Mouse (Mus musculus) gastrocnemius, adult 2 months (tissue): ENCODE results near the gene Mtfp1. TPM values are rescaled to one million over a fixed set of nuclear protein-coding genes. Genes with fewer than 3 reads are reported as not detected.
"Not testable (repeated sequence)": the region's sequence is repeated elsewhere in the genome, so short reads cannot be mapped to it uniquely, and the experiment has no call there.

Source experiments
- DNase-seq: peaks from one replicate; pipeline ENCODE4 v3.0.0; 2022
- H3K27ac ChIP-seq: fragments of 200-600 bp; 2 replicates; pipeline ENCODE4 v1.8.1; 2022; ENCODE audit warnings: mild to moderate bottlenecking
- H3K4me3 ChIP-seq: fragments of 200-600 bp; 2 replicates; pipeline ENCODE4 v1.8.1; 2022; ENCODE audit warnings: mild to moderate bottlenecking, moderate library complexity
- CTCF ChIP-seq: fragments of 200-600 bp; IDR thresholded peaks from 2 replicates; pipeline ENCODE4 v1.8.1; 2022; ENCODE audit warnings: antibody characterized with exemption, mild to moderate bottlenecking, moderate library complexity
- intact Hi-C: fragments of 180-260 bp; cut with DNase I; formaldehyde crosslinking; loops from one replicate; pipeline ENCODE4 v1.15.1; 2025
- total RNA-seq, 2 experiments: library from RNA; stranded (reverse); gene quantifications; 2 replicates each; pipeline ENCODE4 v1.2.3; 2021

Mtfp1 gene
- total RNA-seq, 2 experiments from 2014 or later, result 38.9 to 72.9 TPM

DNA sequence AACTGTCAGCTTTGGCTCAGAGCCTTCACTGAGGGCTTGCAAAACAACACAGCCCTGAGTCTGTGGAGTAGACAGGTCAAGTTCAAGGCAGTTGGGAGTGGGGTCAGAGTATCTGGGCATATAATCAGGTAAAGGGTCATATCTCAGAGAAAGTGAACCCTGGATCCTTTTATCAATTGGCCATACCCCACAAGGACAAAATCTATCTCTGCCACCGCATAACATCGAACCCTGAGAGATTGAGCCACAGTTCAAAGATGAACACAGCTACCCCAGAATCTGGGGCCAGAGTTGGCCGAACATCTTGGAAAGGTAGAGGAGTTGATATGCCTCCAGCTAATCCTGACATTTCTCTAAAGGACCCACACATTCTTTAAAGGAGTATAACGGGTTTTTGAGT, 16.8 kb upstream of the Mtfp1 start:
- Histone ChIP-seq H3K27ac (no peak overlapping the region), H3K4me3 (no peak overlapping the region)
- intact Hi-C loops, result no loop called here
- no peak for TF ChIP-seq CTCF
- no peak for DNase-seq

DNA sequence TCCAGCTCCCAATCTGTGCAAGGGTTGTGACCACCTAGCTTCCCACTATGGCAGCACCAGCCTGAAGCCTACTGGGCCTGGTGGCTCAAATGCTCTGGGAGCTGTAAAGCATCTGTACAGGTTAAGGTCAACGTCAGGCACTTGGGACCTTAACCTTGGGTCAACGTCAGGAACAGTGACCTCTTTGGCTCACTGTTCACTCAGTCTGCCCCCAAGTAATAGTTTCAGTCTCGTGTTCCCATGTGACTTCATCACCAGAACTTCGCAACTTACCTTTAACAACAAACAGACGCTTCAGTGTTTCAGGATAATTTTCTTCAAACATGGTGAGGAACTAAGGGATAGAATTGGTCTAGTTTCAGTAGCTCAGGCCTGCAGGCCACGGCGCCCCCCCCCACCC, 13.4 kb upstream of the Mtfp1 start:
- Histone ChIP-seq H3K27ac (no peak overlapping the region), H3K4me3 (no peak overlapping the region)
- TF ChIP-seq CTCF, result no peak
- no peak for DNase-seq
- intact Hi-C loops, result no loop called here

DNA sequence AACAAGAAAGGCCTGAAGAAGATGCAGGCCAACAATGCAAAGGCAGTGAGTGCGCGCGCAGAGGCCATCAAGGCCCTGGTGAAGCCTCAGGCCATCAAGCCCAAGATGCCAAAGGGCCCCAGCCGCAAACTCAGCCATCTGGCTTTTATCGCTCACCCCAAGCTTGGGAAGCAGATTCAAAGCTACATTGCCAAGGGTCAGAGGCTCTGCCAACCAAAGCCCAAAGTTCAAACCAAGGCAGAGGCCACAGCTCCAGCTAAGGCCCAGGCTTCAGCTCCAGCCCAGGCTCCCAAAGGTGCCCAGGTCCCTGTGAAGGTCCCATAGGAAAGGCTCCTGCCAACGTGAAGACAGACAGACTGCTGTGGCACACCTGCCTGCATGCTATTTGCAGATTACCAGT, 12.7 kb upstream of the Mtfp1 start:
- DNase-seq, H3K4me3 ChIP-seq, intact Hi-C loops, H3K27ac ChIP-seq: not testable (repeated sequence)

DNA sequence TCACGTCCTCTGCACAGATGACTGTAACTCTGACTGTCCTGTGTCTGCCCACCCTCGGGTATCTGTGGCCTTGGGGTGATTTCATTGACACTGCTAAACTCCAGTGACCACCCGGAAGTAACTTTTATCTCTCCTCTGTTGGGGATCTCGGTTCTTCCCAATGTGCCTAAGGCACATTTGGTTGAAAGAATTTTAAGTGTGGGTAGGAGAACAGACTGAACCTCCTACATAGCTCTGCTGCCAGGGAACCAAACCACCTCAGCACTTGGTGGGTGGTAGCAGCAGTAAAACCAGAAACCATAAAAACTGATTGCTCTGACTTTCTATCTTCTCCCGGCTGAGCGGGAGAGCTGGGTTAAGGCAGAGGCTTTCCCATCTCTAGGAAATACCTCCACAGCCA, 10.2 kb upstream of the Mtfp1 start:
- no peak overlapping the region for H3K4me3 ChIP-seq

DNA sequence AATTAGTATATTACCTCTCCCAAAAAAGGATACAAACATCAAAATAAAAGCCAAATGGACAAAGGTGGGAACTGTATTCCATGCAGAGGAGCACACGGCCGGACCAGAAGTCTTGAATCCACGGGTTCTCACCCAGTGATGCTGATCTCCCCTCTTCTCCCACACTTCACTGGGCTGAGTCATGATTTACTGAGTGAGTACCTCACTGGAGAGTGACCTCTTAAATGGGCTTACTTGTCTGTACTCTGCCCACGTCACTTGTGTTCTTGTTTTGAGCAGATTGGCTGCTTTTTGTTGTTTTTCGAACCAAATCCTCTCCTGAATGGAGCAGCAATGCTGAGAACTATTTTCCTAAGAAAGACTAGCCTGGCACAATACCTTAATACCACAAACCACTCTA, 9.7 kb upstream of the Mtfp1 start:
- intact Hi-C loops, result no loop called here
- DNase-seq, result no peak
- no peak for TF ChIP-seq CTCF
- Histone ChIP-seq H3K4me3 (no peak overlapping the region), H3K27ac (no peak overlapping the region)

More for the DNA sequence above, 10.2 kb upstream of the Mtfp1 start:
- intact Hi-C loops, result no loop called here
- TF ChIP-seq CTCF, result no peak
- DNase-seq, result no peak
- no peak overlapping the region for H3K27ac ChIP-seq

DNA sequence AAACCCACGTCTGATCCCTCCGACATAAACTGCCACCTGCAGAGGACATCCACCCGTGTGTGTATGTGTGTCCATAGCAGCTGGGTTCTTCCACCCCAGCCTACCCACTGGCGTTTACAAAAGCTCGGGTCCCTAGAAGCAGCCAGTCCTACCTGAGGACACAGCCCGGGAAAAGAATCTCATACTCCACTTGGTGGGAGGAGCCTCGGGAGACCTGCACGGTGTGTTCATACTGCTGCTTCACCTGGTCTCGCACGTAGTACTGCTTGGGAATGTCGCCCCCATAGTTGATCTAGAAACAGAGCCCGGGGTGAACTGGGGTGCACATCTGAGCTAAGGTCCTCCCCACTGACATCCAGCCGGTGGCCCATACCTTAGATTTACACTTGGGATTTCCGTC, 8.3 kb upstream of the Mtfp1 start:
- TF ChIP-seq CTCF, result no peak
- DNase-seq, result no peak
- Histone ChIP-seq H3K4me3 (no peak overlapping the region), H3K27ac (no peak overlapping the region)
- intact Hi-C loops, result no loop called here

DNA sequence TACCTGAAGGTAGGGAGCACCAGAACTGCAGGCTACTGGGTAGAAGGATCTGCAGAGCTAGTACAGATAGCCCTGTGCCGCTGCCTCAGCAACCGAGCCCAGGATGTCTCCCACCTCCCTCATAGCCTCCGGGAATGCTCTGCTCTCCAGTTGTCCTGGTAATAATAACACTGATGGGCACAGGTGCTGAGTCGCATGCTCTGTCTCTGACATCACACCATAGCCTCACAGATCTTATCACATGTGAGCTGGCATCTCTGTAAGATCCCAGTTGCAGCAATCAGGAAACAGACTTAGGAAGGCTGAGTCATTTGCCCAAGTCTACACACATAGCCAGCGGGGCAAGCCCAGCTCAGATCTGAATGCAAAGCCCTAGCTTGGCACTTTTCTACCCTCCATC, 6.6 kb upstream of the Mtfp1 start:
- Histone ChIP-seq H3K27ac (no peak overlapping the region), H3K4me3 (no peak overlapping the region)
- intact Hi-C loops, result no loop called here
- TF ChIP-seq CTCF, result no peak
- no peak for DNase-seq

DNA sequence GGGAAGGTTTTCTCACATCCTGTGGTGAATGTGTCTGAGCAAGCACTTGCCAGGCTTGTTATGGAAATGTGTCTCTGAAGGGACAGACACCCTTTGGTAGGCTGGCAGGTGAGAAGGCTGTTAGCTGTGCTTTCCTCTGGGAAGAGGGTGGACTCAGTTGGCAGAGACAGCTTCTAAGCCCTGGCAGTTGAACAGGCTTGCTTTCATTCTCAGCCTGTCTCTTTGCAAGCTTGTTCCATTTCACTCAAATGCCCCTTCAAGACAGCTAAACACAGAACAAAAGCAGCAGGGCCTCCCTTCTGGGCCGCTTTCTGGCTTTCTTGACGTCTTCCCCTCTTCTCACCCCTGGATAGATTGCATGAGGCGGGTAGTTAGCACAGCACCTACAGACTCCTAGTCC, 4.2 kb upstream of the Mtfp1 start:
- Histone ChIP-seq H3K27ac (no peak overlapping the region), H3K4me3 (no peak overlapping the region)
- no peak for DNase-seq
- intact Hi-C loops, result loop anchor here (10.0 kb wide), 1 partner anchor 745 kb away; the partner anchor contains the start of gene Nf2
- TF ChIP-seq CTCF, result no peak

DNA sequence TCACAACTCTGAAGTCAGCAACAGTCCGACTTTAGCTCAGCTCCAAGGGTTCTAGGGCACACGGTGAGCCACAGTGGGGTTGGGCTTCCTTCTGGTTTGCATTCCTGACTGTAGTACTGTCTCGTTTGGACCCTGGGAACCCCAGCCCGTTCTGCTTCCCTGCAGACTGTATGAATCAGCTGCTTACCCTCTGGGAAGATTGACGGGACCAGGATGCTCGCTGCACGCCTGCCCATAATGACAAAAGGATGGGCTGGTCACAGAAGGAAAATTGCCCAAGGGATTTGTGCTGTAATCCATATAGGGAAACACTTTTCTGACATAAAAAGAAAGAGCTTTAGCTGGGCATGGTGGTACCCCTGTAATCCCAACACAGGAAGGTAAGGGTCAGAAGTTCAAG, 3.6 kb upstream of the Mtfp1 start:
- intact Hi-C loops, result loop anchor here (10.0 kb wide), 1 partner anchor 746 kb away; the partner anchor contains the start of gene Nf2
- no peak for DNase-seq
- no peak overlapping the region for H3K4me3 ChIP-seq
- no peak for TF ChIP-seq CTCF
- no peak overlapping the region for H3K27ac ChIP-seq

DNA sequence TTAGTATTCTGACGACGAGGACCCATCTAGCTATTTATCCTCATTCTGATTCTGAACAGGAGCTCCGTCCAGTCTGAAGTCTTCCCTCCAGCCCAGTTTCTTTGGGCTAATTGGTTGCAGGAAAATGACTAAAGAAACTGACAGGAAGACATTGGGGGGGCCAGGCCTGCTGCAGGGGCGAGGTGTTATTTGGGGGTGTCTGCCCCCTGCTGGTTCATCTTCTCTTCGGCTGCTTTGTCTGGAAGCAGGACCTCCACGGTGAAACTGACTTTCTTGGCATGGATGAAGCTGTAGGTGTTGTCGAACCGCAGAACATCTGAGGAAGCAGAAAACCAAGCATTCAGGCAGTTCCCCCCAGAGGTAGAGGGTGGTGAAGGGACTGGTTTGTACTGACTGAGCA, 2.9 kb upstream of the Mtfp1 start:
- intact Hi-C loops, result loop anchor here (10.0 kb wide), 1 partner anchor 747 kb away; the partner anchor contains the start of gene Nf2
- no peak; the same call in 1 of the 2 replicates for TF ChIP-seq CTCF
- no peak overlapping the region for H3K4me3 ChIP-seq
- no peak for DNase-seq
- H3K27ac ChIP-seq, result no peak overlapping the region

DNA sequence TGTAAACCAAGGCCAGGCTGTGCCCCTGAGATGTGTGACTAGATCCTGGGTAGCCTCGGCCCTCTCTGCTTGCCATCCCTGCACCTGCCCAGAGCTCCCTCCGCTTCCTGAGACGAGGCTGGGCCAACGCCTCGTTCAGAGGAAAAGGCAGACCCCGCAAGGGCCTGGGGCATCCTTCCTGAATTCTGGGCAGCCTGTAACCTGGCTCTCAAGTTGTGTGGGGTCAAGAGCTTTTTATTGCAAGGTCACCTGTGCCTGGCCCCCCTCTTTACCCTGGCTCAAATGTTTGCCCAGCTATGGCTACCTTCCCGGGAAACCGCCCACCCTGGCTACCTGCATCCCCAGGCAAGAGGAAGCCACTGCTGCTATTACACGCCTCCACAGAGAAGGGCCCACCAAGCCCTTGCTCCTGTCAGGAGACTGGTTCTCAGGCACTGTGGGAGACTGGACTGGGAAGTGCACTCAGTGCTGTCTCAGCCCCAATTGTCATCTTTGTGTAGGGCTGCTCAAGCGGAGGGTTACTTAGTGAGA, 1.9 kb upstream of the Mtfp1 start:
- TF ChIP-seq CTCF, result no peak
- Histone ChIP-seq H3K4me3 (peak overlapping the region; percentile 83), H3K27ac (peak overlapping the region; percentile 94)
- DNase-seq, result peak; percentile 40
- intact Hi-C loops, result loop anchor here (10.0 kb wide), 1 partner anchor 748 kb away; the partner anchor contains the start of gene Nf2

DNA sequence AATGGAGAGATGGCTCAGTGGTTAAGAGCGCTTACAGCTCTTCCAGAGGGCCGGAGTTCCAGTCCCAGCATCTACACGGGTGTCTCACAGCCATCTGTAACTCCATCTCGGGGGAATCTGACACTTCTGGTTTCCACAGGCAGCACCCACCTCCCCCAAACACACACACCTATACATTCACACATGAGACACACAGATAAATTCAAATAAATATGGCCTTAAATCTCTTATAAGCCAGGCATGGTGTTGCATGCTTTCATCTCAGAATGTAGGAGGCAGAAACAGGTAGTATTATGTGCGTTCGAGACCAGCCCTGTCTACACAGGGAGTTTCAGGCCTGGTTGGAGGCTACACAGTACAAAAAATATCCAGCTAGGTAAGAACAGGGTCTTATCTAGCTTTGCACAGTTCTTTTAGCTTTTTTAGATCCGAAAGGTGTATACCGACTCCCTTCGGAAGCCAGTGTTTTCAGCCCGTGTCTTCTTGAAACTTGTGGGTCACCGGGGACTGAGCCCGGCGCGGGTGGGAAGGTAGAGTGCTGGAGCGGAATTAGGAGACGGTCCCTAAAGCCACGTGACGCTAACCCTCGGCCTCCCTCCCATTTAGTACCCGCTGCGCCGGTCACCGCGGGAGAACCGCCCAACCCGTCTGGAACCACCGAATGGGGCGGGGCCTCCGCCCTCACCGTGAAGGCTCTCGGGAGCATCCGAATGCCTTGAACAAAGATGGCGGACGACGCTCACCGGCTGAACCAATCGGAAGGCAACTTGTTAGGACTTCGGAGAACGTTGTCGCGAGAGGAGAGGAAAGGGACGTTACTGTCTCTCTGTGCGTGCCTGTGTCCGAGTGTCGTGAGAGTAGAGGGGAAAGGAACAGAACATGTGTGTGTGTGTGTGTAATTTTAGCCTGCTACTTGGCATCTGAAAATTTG, 1.1 kb upstream of the Mtfp1 start:
- peak overlapping the region; percentile 94 for H3K27ac ChIP-seq
- no peak for TF ChIP-seq CTCF
- H3K4me3 ChIP-seq, result peak overlapping the region; percentile 83
- intact Hi-C loops, result loop anchor here (10.0 kb wide), 1 partner anchor 748 kb away; the partner anchor contains the start of gene Nf2
- peak; percentile 100 for DNase-seq
